Mouse (Mus musculus): ENCODE data around the gene Slc7a6os. TPM values are rescaled to one million over a fixed set of nuclear protein-coding genes. Genes with fewer than 3 reads are reported as not detected.
A peak's percentile ranks its signal among the peaks of the same experiment; 100 is the strongest.

Slc7a6os gene
- polyA plus RNA-seq, 1 experiment from 2014 or later = 37.2 TPM

GRCm38 (mm10) chr8:106169934-106170480, 40.7 kb downstream of the Slc7a6os start:
- H3K9ac ChIP-seq = peak overlapping the region; percentile 83
- no peaks in the 10 kb centered on the region for H3K9me3 ChIP-seq (replicated peaks)
- H3K36me3 ChIP-seq = no peaks in the 10 kb centered on the region
- WGBS = 42% methylated on average over 6 of the region's 6 CpGs
- peak overlapping the region; percentile 88 for H3K4me2 ChIP-seq (replicated peaks)
- H3K27ac ChIP-seq = no peak overlapping the region
- peak overlapping the region; percentile 84 for H3K4me3 ChIP-seq
- no peak for ATAC-seq (ENCODE audit: low FRiP score)
- peaks cover 14% of the 10 kb centered on the region for H3K4me1 ChIP-seq
- no peaks in the 10 kb centered on the region for H3K27me3 ChIP-seq

GRCm38 (mm10) chr8:106169017-106169933, 41.5 kb downstream of the Slc7a6os start:
- Histone ChIP-seq H3K9ac (peak overlapping the region; percentile 83), H3K27me3 (no peaks in the 10 kb centered on the region), H3K36me3 (peaks cover 4% of the 10 kb centered on the region), H3K9me3 (replicated peaks) (no peaks in the 10 kb centered on the region), H3K4me3 (peak overlapping the region; percentile 84), H3K27ac (peak overlapping the region; percentile 93), H3K4me1 (peaks cover 14% of the 10 kb centered on the region), H3K4me2 (replicated peaks) (peak overlapping the region; percentile 88)
- WGBS = 2% methylated on average over 54 of the region's 54 CpGs
- peak; percentile 80 for ATAC-seq (ENCODE audit: low FRiP score)

GRCm38 (mm10) chr8:106168356-106169016, 42.2 kb downstream of the Slc7a6os start, which contains the start of gene Slc7a6:
Gene Slc7a6 (plus strand): TSS chr8:106168857.
- ATAC-seq (ENCODE audit: low FRiP score) = peak; percentile 88

GRCm38 (mm10) chr8:106165460-106165859, 45.3 kb downstream of the Slc7a6os start:
- Histone ChIP-seq H3K9ac (no peak overlapping the region), H3K27me3 (no peaks in the 10 kb centered on the region), H3K4me1 (peaks cover 14% of the 10 kb centered on the region), H3K36me3 (peaks cover 40% of the 10 kb centered on the region), H3K4me2 (replicated peaks) (no peak overlapping the region), H3K27ac (no peak overlapping the region), H3K4me3 (no peak overlapping the region), H3K9me3 (replicated peaks) (no peaks in the 10 kb centered on the region)
- WGBS = 50% methylated on average over 4 of the region's 4 CpGs
- ATAC-seq (ENCODE audit: low FRiP score) = no peak

More at GRCm38 (mm10) chr8:106168356-106169016, 42.2 kb downstream of the Slc7a6os start, which contains the start of gene Slc7a6:
- H3K27ac ChIP-seq = peak within 1 kb of the TSS; percentile 93
- H3K4me2 ChIP-seq (replicated peaks) = peak within 1 kb of the TSS; percentile 88
- H3K36me3 ChIP-seq = peaks cover 11% of the 10 kb centered on the region
- H3K4me3 ChIP-seq = peak within 1 kb of the TSS; percentile 84
- H3K4me1 ChIP-seq = peaks cover 14% of the 10 kb centered on the region
- no peaks in the 10 kb centered on the region for H3K9me3 ChIP-seq (replicated peaks)
- H3K9ac ChIP-seq = peak within 1 kb of the TSS; percentile 83
- no peaks in the 10 kb centered on the region for H3K27me3 ChIP-seq
- WGBS = under 1% methylated on average over 59 of the region's 59 CpGs

- WGBS = 90% methylated on average over 9 of the region's 9 CpGs
- no peak overlapping the region for H3K27ac ChIP-seq
- H3K9ac ChIP-seq = no peak overlapping the region
- H3K36me3 ChIP-seq = peaks cover 50% of the 10 kb centered on the region
- H3K4me1 ChIP-seq = 0 out of 2 replicates have a peak, but pooled peaks cover 3% of the 10 kb centered on the region
- no peak overlapping the region for H3K4me3 ChIP-seq
- no peaks in the 10 kb centered on the region for H3K9me3 ChIP-seq (replicated peaks)
- no peak overlapping the region for H3K4me2 ChIP-seq (replicated peaks)
- H3K27me3 ChIP-seq = no peaks in the 10 kb centered on the region
- ATAC-seq (ENCODE audit: low FRiP score) = no peak
These were observed 47.5 kb downstream of the Slc7a6os start for GRCm38 (mm10) chr8:106163251-106163650.

- H3K4me2 ChIP-seq (replicated peaks) = no peak overlapping the region
- H3K9me3 ChIP-seq (replicated peaks) = no peaks in the 10 kb centered on the region
- 90% methylated on average over 6 of the region's 6 CpGs for WGBS
- H3K4me3 ChIP-seq = no peak overlapping the region
- H3K27me3 ChIP-seq = no peaks in the 10 kb centered on the region
- no peak overlapping the region for H3K27ac ChIP-seq
- H3K9ac ChIP-seq = no peak overlapping the region
- no peak for ATAC-seq (ENCODE audit: low FRiP score)
- H3K36me3 ChIP-seq = peaks cover 68% of the 10 kb centered on the region
- H3K4me1 ChIP-seq = no peaks in the 10 kb centered on the region
These were observed 50.9 kb downstream of the Slc7a6os start for GRCm38 (mm10) chr8:106159876-106160275.

GRCm38 (mm10) chr8:106158381-106158780, 52.4 kb downstream of the Slc7a6os start:
- peaks cover 61% of the 10 kb centered on the region for H3K36me3 ChIP-seq
- no peak overlapping the region for H3K9ac ChIP-seq
- H3K4me2 ChIP-seq (replicated peaks) = no peak overlapping the region
- H3K4me1 ChIP-seq = no peaks in the 10 kb centered on the region
- no peaks in the 10 kb centered on the region for H3K27me3 ChIP-seq
- ATAC-seq (ENCODE audit: low FRiP score) = no peak
- no peak overlapping the region for H3K4me3 ChIP-seq
- 92% methylated on average over 10 of the region's 10 CpGs for WGBS
- no peak overlapping the region for H3K27ac ChIP-seq
- no peaks in the 10 kb centered on the region for H3K9me3 ChIP-seq (replicated peaks)

GRCm38 (mm10) chr8:106157419-106157818, 53.3 kb downstream of the Slc7a6os start:
- 100% methylated on average over 1 of the region's 1 CpGs for WGBS
- no peak for ATAC-seq (ENCODE audit: low FRiP score)
- Histone ChIP-seq H3K4me2 (replicated peaks) (no peak overlapping the region), H3K9ac (no peak overlapping the region), H3K27ac (no peak overlapping the region), H3K4me1 (no peaks in the 10 kb centered on the region), H3K9me3 (replicated peaks) (no peaks in the 10 kb centered on the region), H3K27me3 (no peaks in the 10 kb centered on the region), H3K36me3 (peaks cover 52% of the 10 kb centered on the region), H3K4me3 (no peak overlapping the region)

- Histone ChIP-seq H3K9me3 (replicated peaks) (no peaks in the 10 kb centered on the region), H3K27me3 (no peaks in the 10 kb centered on the region; the same call in 1 of the 2 replicates), H3K36me3 (peaks cover 20% of the 10 kb centered on the region), H3K27ac (no peak overlapping the region), H3K4me3 (no peak overlapping the region), H3K4me1 (peaks cover 13% of the 10 kb centered on the region), H3K9ac (no peak overlapping the region), H3K4me2 (replicated peaks) (no peak overlapping the region)
- no peak for ATAC-seq (ENCODE audit: low FRiP score)
- WGBS = 82% methylated on average over 4 of the region's 4 CpGs
These were observed 57.9 kb downstream of the Slc7a6os start for GRCm38 (mm10) chr8:106152876-106153275.

GRCm38 (mm10) chr8:106151041-106151440, 59.7 kb downstream of the Slc7a6os start:
- Histone ChIP-seq H3K4me2 (replicated peaks) (peak overlapping the region; percentile 78), H3K9ac (peak overlapping the region; percentile 80; the same call in 1 of the 2 replicates), H3K27me3 (no peaks in the 10 kb centered on the region; the same call in 1 of the 2 replicates), H3K36me3 (peaks cover 13% of the 10 kb centered on the region; the same call in 1 of the 2 replicates), H3K4me3 (peak overlapping the region; percentile 75), H3K4me1 (peaks cover 13% of the 10 kb centered on the region), H3K9me3 (replicated peaks) (no peaks in the 10 kb centered on the region), H3K27ac (no peak overlapping the region)
- no peak for ATAC-seq (ENCODE audit: low FRiP score)
- 87% methylated on average over 9 of the region's 9 CpGs for WGBS
